Mouse (Mus musculus) lung, embryonic 16.5 days (tissue): ENCODE data around the gene Alg12. TPM values are rescaled to one million over a fixed set of nuclear protein-coding genes. Genes with fewer than 3 reads are reported as not detected.

ENCODE experiments used
- ATAC-seq: fragments of 200-750 bp; cut with Nextera tagmentation; 2 replicates; pipeline ENCODE4 v1.8.0; 2017; ENCODE audit warnings: low read depth, mild to moderate bottlenecking, moderate library complexity
- H3K27ac ChIP-seq: fragments of 300-500 bp; sonication (generic); 2 replicates; pipeline ENCODE4 v1.5.1; 2014; ENCODE audit warnings: mild to moderate bottlenecking, control low read depth, low read length
- H3K27me3 ChIP-seq: fragments of 300-500 bp; sonication (generic); 2 replicates; pipeline ENCODE4 v1.6.1; 2014; ENCODE audit warnings: low read depth, low read length, mixed read lengths; ENCODE audit not compliant: control insufficient read depth, insufficient read depth
- H3K36me3 ChIP-seq: fragments of 300-500 bp; sonication (generic); 2 replicates; pipeline ENCODE4 v1.6.1; 2014; ENCODE audit warnings: low read length; ENCODE audit not compliant: control insufficient read depth, insufficient read depth
- H3K4me1 ChIP-seq: fragments of 300-500 bp; sonication (generic); replicated peaks from 2 replicates; pipeline ENCODE4 v1.6.1; 2014; ENCODE audit warnings: low read length, mixed read lengths; ENCODE audit not compliant: control insufficient read depth, insufficient read depth
- H3K4me2 ChIP-seq: fragments of 300-500 bp; sonication (generic); 2 replicates; pipeline ENCODE4 v1.6.1; 2014; ENCODE audit warnings: low read depth, low read length, control low read depth
- H3K4me3 ChIP-seq: fragments of 300-500 bp; sonication (generic); 2 replicates; pipeline ENCODE4 v1.5.1; 2014; ENCODE audit warnings: mild to moderate bottlenecking, low read length, control low read depth
- H3K9ac ChIP-seq: fragments of 300-500 bp; sonication (generic); 2 replicates; pipeline ENCODE4 v1.6.1; 2014; ENCODE audit warnings: low read length, control low read depth
- H3K9me3 ChIP-seq: fragments of 300-500 bp; sonication (generic); 2 replicates; pipeline ENCODE4 v1.6.1; 2016; ENCODE audit warnings: low read length; ENCODE audit not compliant: control insufficient read depth
- WGBS: fragments of 180-500 bp; shearing (Covaris S2); extraction: QIAGEN DNeasy Blood & Tissue Kit; methylation state at CpG from one replicate; pipeline ENCODE4 v1.1.7; 2014; 5-methylcytosine and 5-hydroxymethylcytosine counted together
- polyA plus RNA-seq: library from polyadenylated mRNA; unstranded; fragments of >200 nt; fragmentation: Nextera tagmentation; extraction: Ambion mirVana; gene quantifications from 2 replicates; pipeline ENCODE4 v1.2.1, GENCODE M21; 2015

The Alg12 gene
- polyA plus RNA-seq, 1 experiment from 2014 or later: 13.5 TPM

DNA sequence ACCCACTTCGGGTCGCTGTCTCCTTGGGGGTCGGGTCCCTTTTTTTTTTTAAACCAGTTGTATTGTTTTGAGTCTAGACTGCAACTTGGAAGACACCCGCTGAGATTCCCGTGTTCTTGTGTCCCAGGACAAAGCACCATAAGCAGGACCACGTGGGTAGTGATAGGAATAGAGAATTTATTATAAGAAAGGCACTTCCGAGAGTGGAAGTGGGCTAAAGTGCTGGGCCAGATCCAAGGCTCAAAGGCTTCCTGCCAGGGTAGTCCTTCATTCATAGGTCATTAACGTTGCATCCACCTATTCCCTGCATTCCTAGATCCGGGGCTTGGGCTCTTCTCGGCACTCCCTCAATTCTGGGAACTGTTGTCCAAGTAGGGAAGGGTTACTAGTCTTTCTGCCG, 18.9 kb upstream of the Alg12 start:
- no peak for ATAC-seq
- 2% methylated on average over 11 of the region's 11 CpGs for WGBS
- H3K4me1 ChIP-seq: peaks cover 25% of the 10 kb centered on the region
- H3K4me2 ChIP-seq: peak overlapping the region; percentile 75
- no peaks in the 10 kb centered on the region for H3K36me3 ChIP-seq
- no peaks in the 10 kb centered on the region for H3K27me3 ChIP-seq
- no peaks in the 10 kb centered on the region for H3K9me3 ChIP-seq
- H3K9ac ChIP-seq: peak overlapping the region; percentile 73
- peak overlapping the region; percentile 59 for H3K4me3 ChIP-seq
- peak overlapping the region; percentile 91 for H3K27ac ChIP-seq

DNA sequence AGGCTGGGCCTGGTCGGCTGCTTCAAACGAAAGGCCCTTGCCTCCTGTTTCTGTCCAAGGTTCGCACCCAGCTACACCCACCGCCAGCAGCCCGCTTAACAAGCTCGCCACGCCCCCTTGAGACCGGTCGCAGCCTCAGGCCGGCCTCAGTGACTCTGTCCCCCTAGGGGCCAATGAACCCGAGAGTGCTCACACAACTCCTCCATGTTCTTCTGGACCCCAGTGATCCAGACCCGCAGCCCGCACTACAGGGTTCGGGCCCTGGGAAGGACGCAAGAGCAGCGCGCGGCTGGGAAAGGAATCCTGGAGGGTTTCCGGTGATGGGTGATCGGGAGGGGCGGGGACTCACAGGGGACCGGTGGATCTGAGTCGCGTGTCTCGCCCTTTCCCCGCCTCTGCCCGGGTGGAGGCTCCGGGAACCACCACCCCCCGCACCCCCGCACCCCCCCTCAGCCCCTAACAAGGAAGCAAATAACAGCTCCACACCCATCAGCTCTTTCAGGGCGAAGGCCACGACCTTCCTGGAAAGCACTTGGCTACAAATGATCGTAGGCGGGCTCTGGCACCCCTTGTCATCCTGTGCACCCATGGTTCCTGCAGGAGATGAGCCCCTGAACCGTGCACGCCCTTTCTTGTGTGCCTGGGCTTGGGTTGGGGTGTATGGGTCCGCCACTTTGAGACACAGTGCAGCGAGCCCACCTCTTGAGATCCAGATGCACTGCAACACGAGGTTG, 18.2 kb upstream of the Alg12 start:
- WGBS: 2% methylated on average over 36 of the region's 39 CpGs
- Histone ChIP-seq H3K36me3 (no peaks in the 10 kb centered on the region), H3K9ac (peak overlapping the region; percentile 73), H3K27me3 (no peaks in the 10 kb centered on the region), H3K4me2 (peak overlapping the region; percentile 75), H3K4me1 (peaks cover 25% of the 10 kb centered on the region), H3K27ac (peak overlapping the region; percentile 91), H3K4me3 (peak overlapping the region; percentile 59), H3K9me3 (no peaks in the 10 kb centered on the region)
- peak; percentile 55 for ATAC-seq

DNA sequence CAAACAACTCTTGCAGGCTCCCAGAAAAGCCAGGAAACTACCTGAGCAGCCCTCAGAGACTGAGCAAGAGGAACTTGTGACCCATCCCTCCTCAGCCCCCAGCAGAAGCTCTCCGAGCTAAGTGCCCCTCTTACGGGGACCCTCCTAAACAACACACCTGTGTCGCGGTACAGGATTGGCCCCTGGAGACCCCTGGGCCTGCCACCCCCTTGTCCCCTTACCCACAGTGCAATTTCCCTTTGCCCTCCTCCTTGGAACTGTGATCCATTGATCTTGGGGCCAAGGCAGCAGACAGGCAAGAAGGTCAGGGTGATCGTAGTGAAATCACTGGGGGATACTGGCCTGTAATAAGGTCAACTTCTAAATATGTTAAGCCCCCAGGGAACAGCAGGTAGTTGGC, 17.5 kb upstream of the Alg12 start:
- H3K4me1 ChIP-seq: peaks cover 29% of the 10 kb centered on the region
- no peak overlapping the region for H3K9ac ChIP-seq
- no peak for ATAC-seq
- H3K4me2 ChIP-seq: peak overlapping the region; percentile 75; the same call in 1 of the 2 replicates
- no peak overlapping the region for H3K27ac ChIP-seq
- no peaks in the 10 kb centered on the region for H3K27me3 ChIP-seq
- no peak overlapping the region for H3K4me3 ChIP-seq
- H3K9me3 ChIP-seq: no peaks in the 10 kb centered on the region
- 63% methylated on average over 5 of the region's 5 CpGs for WGBS
- H3K36me3 ChIP-seq: no peaks in the 10 kb centered on the region

DNA sequence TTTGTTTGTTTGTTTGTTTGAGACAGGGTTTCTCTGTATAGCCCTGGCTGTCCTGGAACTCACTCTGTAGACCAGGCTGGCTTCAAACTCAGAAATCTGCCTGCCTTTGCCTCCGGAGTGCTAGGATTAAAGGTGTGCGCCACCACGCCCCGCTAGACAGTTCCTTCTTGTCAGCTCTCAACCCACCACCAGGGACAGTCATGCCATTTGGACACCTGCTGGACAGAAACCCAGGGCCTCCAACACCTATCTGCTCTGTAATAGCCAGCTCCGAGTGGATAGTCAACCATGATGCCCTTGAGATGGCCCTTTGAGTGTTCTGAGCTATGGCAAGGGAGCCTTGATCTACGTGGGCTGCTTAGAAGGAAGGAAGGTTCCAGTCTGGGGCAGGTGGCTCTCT, 16.9 kb upstream of the Alg12 start:
- H3K4me3 ChIP-seq: no peak overlapping the region
- peaks cover 31% of the 10 kb centered on the region for H3K4me1 ChIP-seq
- H3K27ac ChIP-seq: no peak overlapping the region
- ATAC-seq: no peak
- 72% methylated on average over 6 of the region's 6 CpGs for WGBS
- no peaks in the 10 kb centered on the region for H3K36me3 ChIP-seq
- H3K27me3 ChIP-seq: no peaks in the 10 kb centered on the region
- no peak overlapping the region for H3K9ac ChIP-seq
- H3K4me2 ChIP-seq: no peak overlapping the region
- no peaks in the 10 kb centered on the region for H3K9me3 ChIP-seq

DNA sequence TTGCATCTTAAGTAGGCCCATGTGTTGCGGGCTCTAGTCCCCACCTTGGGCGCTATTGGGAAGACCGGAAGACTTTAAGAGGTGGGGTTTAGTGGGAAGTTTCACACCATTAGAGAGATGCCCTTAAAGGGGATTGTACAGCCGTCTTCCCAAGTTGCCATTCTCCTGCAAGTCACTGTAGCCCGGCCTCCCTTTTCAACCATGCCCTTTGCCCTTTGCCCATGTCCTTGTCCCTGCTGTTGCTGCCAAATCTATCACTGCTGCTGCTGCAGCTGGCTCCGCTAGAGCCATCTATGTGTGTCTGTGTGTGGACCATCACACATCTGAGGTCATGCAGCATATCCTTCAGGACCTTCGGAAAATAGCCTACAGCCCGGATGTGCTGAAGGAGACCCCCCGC, 13.4 kb upstream of the Alg12 start:
- Histone ChIP-seq H3K4me2 (no peak overlapping the region), H3K9me3 (no peaks in the 10 kb centered on the region), H3K9ac (no peak overlapping the region), H3K27me3 (no peaks in the 10 kb centered on the region), H3K36me3 (no peaks in the 10 kb centered on the region), H3K4me1 (peaks cover 14% of the 10 kb centered on the region), H3K4me3 (no peak overlapping the region), H3K27ac (no peak overlapping the region)
- WGBS: 55% methylated on average over 9 of the region's 9 CpGs
- no peak for ATAC-seq

DNA sequence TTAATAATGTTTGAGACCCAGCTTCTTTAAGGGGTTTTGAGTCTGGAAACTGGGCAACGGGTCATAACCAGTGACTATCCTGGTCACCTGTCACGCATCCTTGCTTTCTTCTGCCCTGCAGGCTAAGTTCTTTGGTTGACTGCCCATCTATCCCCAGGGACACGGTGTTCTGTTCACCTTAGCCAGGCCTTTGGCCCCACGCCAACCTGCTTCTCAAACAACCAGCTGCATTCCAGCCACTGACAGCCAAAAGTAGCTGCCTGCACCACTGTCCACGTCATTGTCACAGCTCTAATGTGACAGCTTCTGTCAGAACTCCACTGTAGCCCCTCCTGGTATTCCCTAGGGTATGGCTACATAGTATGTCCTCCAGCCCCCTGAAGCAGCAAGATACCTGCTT, 12.4 kb upstream of the Alg12 start:
- Histone ChIP-seq H3K4me2 (no peak overlapping the region), H3K4me3 (no peak overlapping the region), H3K9me3 (no peaks in the 10 kb centered on the region), H3K4me1 (peaks cover 9% of the 10 kb centered on the region), H3K36me3 (no peaks in the 10 kb centered on the region; the same call in 1 of the 2 replicates), H3K27me3 (no peaks in the 10 kb centered on the region), H3K27ac (no peak overlapping the region), H3K9ac (0 out of 2 replicates have a peak overlapping the region, but pooled peaks have one; percentile 29)
- no peak for ATAC-seq
- WGBS: 43% methylated on average over 5 of the region's 5 CpGs

DNA sequence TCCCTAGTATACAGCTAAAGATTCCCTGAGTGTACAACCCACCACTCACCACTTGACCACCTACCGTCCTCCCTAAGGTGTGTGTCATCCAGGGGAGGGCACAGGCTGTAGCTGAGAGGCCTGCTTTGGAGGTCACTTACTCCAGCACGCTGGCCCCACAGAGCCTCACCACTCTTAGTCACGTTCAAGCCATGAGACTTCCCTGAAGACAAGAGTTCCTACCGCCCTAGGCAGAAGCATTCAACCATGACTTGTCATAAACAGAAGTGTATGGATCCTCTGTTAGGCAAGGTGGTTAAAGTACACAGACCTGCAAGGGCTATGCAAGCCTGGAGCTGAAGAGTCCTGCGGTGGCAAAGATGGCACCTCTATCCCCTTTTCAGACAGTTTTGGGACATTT, 11.6 kb upstream of the Alg12 start:
- no peak overlapping the region for H3K9ac ChIP-seq
- ATAC-seq: no peak

DNA sequence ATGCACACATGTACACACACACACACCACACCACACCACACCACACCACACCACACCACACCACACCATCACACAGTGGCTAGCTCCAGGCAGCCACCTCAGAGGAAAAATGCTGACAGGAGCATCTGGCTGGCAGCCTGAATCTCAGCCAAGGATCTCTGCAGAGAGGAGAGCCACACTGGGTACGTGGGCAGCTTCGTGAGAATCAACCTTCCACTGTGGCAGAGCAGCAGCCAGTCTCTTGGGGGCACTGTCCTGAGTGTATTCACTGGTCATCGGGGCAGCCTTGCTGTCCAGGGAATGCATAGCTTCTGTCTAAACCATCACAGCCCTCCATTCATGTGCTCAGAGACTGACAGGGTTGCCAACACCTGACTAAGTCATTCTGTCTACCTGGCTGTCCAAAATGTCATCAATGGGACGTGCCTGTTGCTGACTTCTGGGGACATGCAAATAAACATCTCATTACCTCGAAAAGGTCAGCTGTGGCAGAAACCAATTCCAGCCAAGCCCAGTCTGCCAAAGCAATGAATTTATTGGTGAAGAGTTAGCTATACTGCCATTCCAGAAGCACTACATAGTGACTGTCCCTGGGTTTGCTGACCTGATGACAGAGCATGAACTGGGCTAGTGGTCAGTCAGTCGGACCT, 10.8 kb upstream of the Alg12 start:
- Histone ChIP-seq H3K9me3 (no peaks in the 10 kb centered on the region), H3K27me3 (no peaks in the 10 kb centered on the region), H3K36me3 (peaks cover 6% of the 10 kb centered on the region), H3K4me1 (peaks cover 9% of the 10 kb centered on the region), H3K4me3 (no peak overlapping the region), H3K9ac (no peak overlapping the region), H3K27ac (no peak overlapping the region), H3K4me2 (no peak overlapping the region)
- WGBS: 62% methylated on average over 6 of the region's 6 CpGs
- no peak for ATAC-seq

More for the DNA sequence above, 11.6 kb upstream of the Alg12 start:
- H3K36me3 ChIP-seq: peaks cover 6% of the 10 kb centered on the region
- H3K4me2 ChIP-seq: no peak overlapping the region
- 84% methylated on average over 5 of the region's 5 CpGs for WGBS
- peaks cover 9% of the 10 kb centered on the region for H3K4me1 ChIP-seq
- no peaks in the 10 kb centered on the region for H3K27me3 ChIP-seq
- H3K4me3 ChIP-seq: no peak overlapping the region
- no peaks in the 10 kb centered on the region for H3K9me3 ChIP-seq
- H3K27ac ChIP-seq: no peak overlapping the region

DNA sequence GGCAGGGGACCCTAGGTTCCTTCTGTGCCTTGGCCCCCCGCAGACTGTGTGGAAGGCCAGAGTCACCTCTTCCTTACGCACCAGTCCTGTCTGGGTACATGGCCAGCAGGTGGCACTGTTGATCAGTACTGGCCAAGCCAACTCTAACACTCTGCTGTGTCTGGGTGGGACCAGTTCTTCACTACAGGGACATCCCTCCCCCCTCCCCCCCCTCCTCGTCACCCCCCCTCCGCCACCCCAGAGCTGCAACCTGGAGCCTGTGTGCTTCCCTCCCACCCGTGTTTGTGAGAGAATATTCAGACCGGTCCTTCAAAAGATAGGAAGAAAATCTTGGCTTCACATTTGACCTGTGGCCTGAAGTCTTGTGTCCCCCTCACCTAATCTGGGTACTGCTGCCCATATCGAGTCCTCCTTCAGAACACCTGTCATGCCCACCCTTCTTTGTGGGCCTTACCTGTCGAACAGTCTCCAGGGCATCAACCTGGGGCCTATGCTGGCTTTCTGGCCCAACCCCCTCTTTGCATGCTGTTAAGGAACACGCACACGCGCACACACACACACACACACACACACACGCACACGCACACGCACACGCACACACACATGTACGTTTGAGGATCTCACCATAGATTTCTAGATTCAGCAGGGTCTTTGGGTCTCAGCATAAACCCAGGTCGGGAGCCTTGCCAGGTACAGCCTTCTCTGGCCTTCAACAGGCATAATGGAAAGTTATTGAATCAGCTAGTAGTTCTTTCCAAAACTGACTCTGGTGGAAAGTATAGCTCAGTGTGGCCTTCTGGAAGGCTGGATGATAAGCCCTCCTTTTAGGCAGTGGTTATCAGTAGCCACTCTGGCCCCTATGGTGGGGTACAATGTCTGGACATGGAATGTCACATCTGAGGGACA, 9.9 kb upstream of the Alg12 start:
- no peak overlapping the region for H3K27ac ChIP-seq

More for the DNA sequence above, 9.9 kb upstream of the Alg12 start:
- no peak overlapping the region for H3K4me3 ChIP-seq
- WGBS: 55% methylated on average over 16 of the region's 17 CpGs
- peak; percentile 91 for ATAC-seq
- no peak overlapping the region for H3K9ac ChIP-seq
- peaks cover 9% of the 10 kb centered on the region for H3K4me1 ChIP-seq
- H3K9me3 ChIP-seq: no peaks in the 10 kb centered on the region
- H3K36me3 ChIP-seq: peaks cover 14% of the 10 kb centered on the region
- no peaks in the 10 kb centered on the region for H3K27me3 ChIP-seq
- H3K4me2 ChIP-seq: no peak overlapping the region
